Mouse (Mus musculus): ENCODE data around the gene Disp3.

- TF ChIP-seq CTCF (IDR thresholded peaks at IDR 0.05; ENCODE audit: borderline replicate concordance, extremely low read depth, insufficient read depth, insufficient read length) (no peak), POLR2A (IDR thresholded peaks at IDR 0.05; ENCODE audit: borderline replicate concordance, extremely low read depth, insufficient read depth, insufficient read length, poor library complexity, severe bottlenecking) (no peak)
These were observed 724 bp downstream of the Disp3 start for GRCm38 (mm10) chr4:148287041-148287440.

Measured in brain, embryonic 14.5 days (tissue).